Mouse (Mus musculus) heart, embryonic 16.5 days (tissue): ENCODE data around the gene H2-Aa. TPM values are rescaled to one million over a fixed set of nuclear protein-coding genes. Genes with fewer than 3 reads are reported as not detected.

Experiments used
- ATAC-seq: fragments of 200-750 bp; cut with Nextera tagmentation; replicated peaks from 2 replicates; pipeline ENCODE4 v1.8.0; 2017; ENCODE audit warnings: moderate number of reproducible peaks; ENCODE audit not compliant: insufficient read depth, low FRiP score; ENCODE audit errors: extremely low read depth
- H3K27ac ChIP-seq: fragments of 300-500 bp; sonication (generic); 2 replicates; pipeline ENCODE4 v1.5.1; 2014; ENCODE audit warnings: mild to moderate bottlenecking, low read length, control low read depth, moderate library complexity
- H3K27me3 ChIP-seq: fragments of 300-500 bp; sonication (generic); 2 replicates; pipeline ENCODE4 v1.6.1; 2014; ENCODE audit warnings: low read length, mixed read lengths; ENCODE audit not compliant: control insufficient read depth, insufficient read depth
- H3K36me3 ChIP-seq: fragments of 300-500 bp; sonication (generic); 2 replicates; pipeline ENCODE4 v1.6.1; 2014; ENCODE audit not compliant: control insufficient read depth, insufficient read depth
- H3K4me1 ChIP-seq: fragments of 300-500 bp; sonication (generic); 2 replicates; pipeline ENCODE4 v1.6.1; 2014; ENCODE audit warnings: low read length, mixed read lengths; ENCODE audit not compliant: control insufficient read depth, insufficient read depth
- H3K4me2 ChIP-seq: fragments of 300-500 bp; sonication (generic); 2 replicates; pipeline ENCODE4 v1.6.1; 2014; ENCODE audit warnings: low read depth, mild to moderate bottlenecking, control low read depth, low read length
- H3K4me3 ChIP-seq: fragments of 300-500 bp; sonication (generic); 2 replicates; pipeline ENCODE4 v1.5.1; 2014; ENCODE audit warnings: mild to moderate bottlenecking, control low read depth, low read length
- H3K9ac ChIP-seq: fragments of 300-500 bp; sonication (generic); 2 replicates; pipeline ENCODE4 v1.6.1; 2014; ENCODE audit warnings: low read length, control low read depth
- H3K9me3 ChIP-seq: fragments of 300-500 bp; sonication (generic); replicated peaks from 2 replicates; pipeline ENCODE4 v1.6.1; 2016; ENCODE audit warnings: low read length; ENCODE audit not compliant: control insufficient read depth
- WGBS: fragments of 180-500 bp; shearing (Covaris S2); extraction: QIAGEN DNeasy Blood & Tissue Kit; methylation state at CpG from one replicate; pipeline ENCODE4 v1.1.7; 2014; 5-methylcytosine and 5-hydroxymethylcytosine counted together
- polyA plus RNA-seq: library from polyadenylated mRNA; unstranded; fragments of >200 nt; fragmentation: Nextera tagmentation; extraction: Ambion mirVana; gene quantifications from 2 replicates; pipeline ENCODE4 v1.2.1, GENCODE M21; 2015

H2-Aa gene
- polyA plus RNA-seq, 1 experiment from 2014 or later: 72.7 TPM

GRCm38 (mm10) chr17:34280499-34281038, 7.1 kb downstream of the H2-Aa start:
- 63% methylated on average over 1 of the region's 1 CpGs for WGBS

DNA sequence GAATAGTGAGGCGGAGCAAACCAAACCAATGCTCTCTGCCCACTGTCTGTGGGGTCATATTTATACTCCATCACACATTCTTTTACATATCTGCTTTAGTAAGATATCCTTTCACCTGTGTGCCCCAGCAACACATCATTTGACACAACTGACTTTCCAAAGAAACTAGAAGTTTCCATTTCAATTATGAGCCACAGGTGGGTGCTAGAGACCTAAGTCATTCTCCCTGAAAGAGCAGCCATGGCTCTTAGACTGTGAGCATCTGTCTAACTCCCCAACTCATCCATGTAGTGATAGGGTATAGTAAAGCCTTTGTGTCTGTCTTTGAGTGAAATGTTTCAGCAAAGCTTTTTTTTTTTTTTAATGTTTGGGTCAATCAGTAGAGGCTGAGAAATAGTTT, 15.5 kb downstream of the H2-Aa start:
- Histone ChIP-seq H3K4me1 (no peaks in the 10 kb centered on the region), H3K4me3 (no peak overlapping the region), H3K27me3 (no peaks in the 10 kb centered on the region), H3K36me3 (no peaks in the 10 kb centered on the region), H3K27ac (no peak overlapping the region), H3K9me3 (peaks cover 2% of the 10 kb centered on the region; the same call in 1 of the 2 replicates), H3K4me2 (no peak overlapping the region), H3K9ac (no peak overlapping the region)
- no peak for ATAC-seq
- 82% methylated on average over 1 of the region's 1 CpGs for WGBS

More at GRCm38 (mm10) chr17:34280499-34281038, 7.1 kb downstream of the H2-Aa start:
- H3K4me2 ChIP-seq: no peak overlapping the region
- H3K9me3 ChIP-seq: peaks cover 2% of the 10 kb centered on the region; the same call in 1 of the 2 replicates
- H3K36me3 ChIP-seq: no peaks in the 10 kb centered on the region
- no peak overlapping the region for H3K9ac ChIP-seq
- no peak for ATAC-seq
- H3K4me3 ChIP-seq: no peak overlapping the region
- no peaks in the 10 kb centered on the region for H3K27me3 ChIP-seq
- H3K27ac ChIP-seq: no peak overlapping the region
- H3K4me1 ChIP-seq: no peaks in the 10 kb centered on the region

DNA sequence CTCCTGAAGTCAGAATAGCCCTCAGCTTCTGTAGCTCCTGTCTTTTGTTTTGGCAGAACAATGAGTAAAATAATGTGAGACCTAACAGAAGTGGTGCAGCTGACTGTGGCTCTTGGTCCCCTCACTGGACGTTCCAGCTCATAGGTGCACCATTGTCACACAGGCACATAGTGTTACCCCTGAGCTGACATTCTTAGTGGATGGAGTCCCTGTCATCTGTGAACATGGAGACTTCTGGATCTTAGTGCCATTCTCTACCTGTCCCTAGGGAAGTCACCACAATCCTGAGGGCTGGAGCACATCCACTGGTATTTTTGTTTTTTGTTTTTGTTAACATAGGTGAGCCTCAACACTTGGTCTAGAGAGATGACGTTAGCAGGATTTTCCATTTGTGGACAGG, 16.7 kb downstream of the H2-Aa start:
- Histone ChIP-seq H3K27me3 (no peaks in the 10 kb centered on the region), H3K4me3 (no peak overlapping the region), H3K9me3 (no peaks in the 10 kb centered on the region), H3K36me3 (no peaks in the 10 kb centered on the region), H3K4me2 (no peak overlapping the region), H3K9ac (no peak overlapping the region), H3K4me1 (no peaks in the 10 kb centered on the region), H3K27ac (no peak overlapping the region)
- ATAC-seq: no peak
- 68% methylated on average over 2 of the region's 2 CpGs for WGBS

DNA sequence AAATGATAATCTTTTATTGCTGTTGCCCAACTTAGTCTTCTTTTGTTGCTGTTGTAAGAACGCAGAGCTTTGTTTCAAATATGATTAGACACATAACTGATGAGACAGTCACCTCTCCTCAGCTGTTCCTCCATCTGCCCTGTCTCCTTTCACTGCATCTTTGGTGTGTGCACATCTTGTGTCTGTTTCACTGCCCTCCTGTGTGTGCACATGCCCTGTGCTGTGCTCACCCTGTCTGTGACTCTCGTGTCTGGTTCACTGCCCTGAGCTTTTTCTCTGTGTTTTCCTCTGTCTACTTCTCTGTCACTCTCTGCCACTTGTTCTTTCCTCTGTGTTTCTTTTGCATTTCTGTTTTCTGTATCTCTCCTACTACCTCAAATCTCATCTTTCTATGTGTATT, 17.4 kb downstream of the H2-Aa start:
- Histone ChIP-seq H3K27me3 (peaks cover 2% of the 10 kb centered on the region; the same call in 1 of the 2 replicates), H3K27ac (no peak overlapping the region), H3K9me3 (no peaks in the 10 kb centered on the region), H3K36me3 (no peaks in the 10 kb centered on the region), H3K4me2 (no peak overlapping the region), H3K9ac (no peak overlapping the region), H3K4me3 (no peak overlapping the region), H3K4me1 (no peaks in the 10 kb centered on the region)
- ATAC-seq: no peak
- 75% methylated on average over 2 of the region's 2 CpGs for WGBS

DNA sequence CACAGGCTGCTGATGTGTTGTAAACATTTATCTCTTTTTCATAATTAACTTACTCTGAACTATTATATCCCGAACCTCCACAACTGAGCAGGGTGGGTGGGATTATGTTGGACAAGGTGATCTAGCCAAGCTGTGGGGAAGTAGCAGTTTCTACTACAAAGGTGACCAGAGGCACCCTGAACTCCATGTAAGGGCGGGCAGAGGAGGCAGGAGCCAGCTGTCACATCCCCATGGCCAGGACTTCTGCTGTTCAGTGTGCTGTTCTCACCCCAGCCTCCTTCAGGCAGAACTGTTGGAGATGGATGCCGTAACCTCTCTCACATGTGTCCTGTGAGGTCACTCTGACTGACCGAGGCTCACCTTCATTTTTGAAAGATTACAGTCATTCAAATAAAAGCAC, 17.8 kb downstream of the H2-Aa start:
- Histone ChIP-seq H3K27ac (no peak overlapping the region), H3K27me3 (peaks cover 6% of the 10 kb centered on the region), H3K9ac (no peak overlapping the region), H3K4me3 (no peak overlapping the region), H3K9me3 (no peaks in the 10 kb centered on the region), H3K4me2 (no peak overlapping the region), H3K36me3 (no peaks in the 10 kb centered on the region), H3K4me1 (0 out of 2 replicates have a peak, but pooled peaks cover 2% of the 10 kb centered on the region)
- WGBS: 71% methylated on average over 4 of the region's 4 CpGs
- ATAC-seq: no peak

DNA sequence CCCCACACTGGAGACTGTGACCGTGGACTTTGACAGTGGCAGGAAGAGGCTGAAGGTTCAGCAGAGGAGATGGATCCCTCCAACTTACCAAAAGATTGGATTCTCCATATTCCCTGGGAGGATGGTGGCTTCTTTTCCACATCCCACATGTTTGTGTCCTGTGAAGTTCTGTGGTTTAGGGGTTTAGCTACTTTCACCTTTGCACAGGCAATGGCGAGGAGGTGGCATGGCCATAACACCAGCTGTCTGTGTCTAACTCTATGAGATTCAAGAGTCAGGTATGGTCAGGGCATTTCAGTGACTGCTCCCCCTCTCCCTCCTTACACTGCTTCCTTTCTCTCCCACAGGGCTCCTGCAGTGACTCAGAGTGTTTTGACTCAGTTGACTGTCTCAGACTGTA, 18.9 kb downstream of the H2-Aa start:
- Histone ChIP-seq H3K4me1 (peaks cover 8% of the 10 kb centered on the region; the same call in 1 of the 2 replicates), H3K9me3 (no peaks in the 10 kb centered on the region), H3K4me3 (no peak overlapping the region), H3K36me3 (no peaks in the 10 kb centered on the region), H3K27me3 (peaks cover 9% of the 10 kb centered on the region), H3K27ac (no peak overlapping the region), H3K4me2 (no peak overlapping the region), H3K9ac (no peak overlapping the region)
- 86% methylated on average over 2 of the region's 2 CpGs for WGBS
- no peak for ATAC-seq

GRCm38 (mm10) chr17:34268262-34268661, 19.4 kb downstream of the H2-Aa start:
- Histone ChIP-seq H3K9ac (no peak overlapping the region), H3K4me2 (no peak overlapping the region), H3K4me3 (no peak overlapping the region), H3K36me3 (no peaks in the 10 kb centered on the region), H3K27me3 (peaks cover 13% of the 10 kb centered on the region), H3K9me3 (no peaks in the 10 kb centered on the region), H3K27ac (no peak overlapping the region), H3K4me1 (peaks cover 10% of the 10 kb centered on the region; the same call in 1 of the 2 replicates)
- 64% methylated on average over 2 of the region's 2 CpGs for WGBS
- no peak for ATAC-seq

DNA sequence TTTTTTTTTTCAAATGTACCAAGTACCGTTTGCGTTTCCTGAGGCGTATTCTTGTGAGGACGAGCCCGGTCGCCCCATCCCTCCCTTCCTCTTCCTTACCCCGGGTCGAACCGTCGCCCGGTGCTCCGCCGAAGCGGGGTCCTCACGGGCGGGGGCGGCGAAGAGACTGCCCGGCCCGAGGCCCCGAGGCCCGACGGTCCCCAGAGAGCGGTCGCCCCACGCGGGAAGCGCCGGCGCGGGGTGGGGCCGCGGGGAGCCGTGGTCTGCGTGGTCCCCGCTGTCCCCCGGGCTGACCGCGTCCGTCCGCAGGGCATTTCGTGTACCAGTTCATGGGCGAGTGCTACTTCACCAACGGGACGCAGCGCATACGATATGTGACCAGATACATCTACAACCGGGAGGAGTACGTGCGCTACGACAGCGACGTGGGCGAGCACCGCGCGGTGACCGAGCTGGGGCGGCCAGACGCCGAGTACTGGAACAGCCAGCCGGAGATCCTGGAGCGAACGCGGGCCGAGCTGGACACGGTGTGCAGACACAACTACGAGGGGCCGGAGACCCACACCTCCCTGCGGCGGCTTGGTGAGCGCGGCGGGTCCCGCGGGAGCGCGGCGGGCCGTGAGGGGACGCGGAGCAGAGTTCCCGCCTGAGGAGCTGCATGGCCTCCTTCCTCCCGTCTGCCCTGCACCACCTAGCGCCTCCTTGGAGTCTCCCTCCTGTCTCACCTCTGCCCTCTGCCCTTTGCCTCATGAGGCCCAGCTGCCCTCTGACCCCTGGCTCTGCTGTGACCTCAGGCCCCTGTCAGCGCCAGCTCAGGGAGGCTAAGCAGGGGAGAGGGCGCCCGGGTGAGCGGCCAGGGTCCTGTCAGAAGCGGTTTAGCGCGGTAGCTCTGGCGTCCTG, 22.9 kb downstream of the H2-Aa start:
- Histone ChIP-seq H3K36me3 (no peaks in the 10 kb centered on the region), H3K4me3 (peak overlapping the region; percentile 65), H3K9ac (peak overlapping the region; percentile 76), H3K27me3 (peaks cover 13% of the 10 kb centered on the region), H3K4me2 (peak overlapping the region; percentile 99), H3K4me1 (peaks cover 10% of the 10 kb centered on the region; the same call in 1 of the 2 replicates), H3K27ac (no peak overlapping the region), H3K9me3 (no peaks in the 10 kb centered on the region)
- ATAC-seq: no peak
- WGBS: under 1% methylated on average over 93 of the region's 93 CpGs

DNA sequence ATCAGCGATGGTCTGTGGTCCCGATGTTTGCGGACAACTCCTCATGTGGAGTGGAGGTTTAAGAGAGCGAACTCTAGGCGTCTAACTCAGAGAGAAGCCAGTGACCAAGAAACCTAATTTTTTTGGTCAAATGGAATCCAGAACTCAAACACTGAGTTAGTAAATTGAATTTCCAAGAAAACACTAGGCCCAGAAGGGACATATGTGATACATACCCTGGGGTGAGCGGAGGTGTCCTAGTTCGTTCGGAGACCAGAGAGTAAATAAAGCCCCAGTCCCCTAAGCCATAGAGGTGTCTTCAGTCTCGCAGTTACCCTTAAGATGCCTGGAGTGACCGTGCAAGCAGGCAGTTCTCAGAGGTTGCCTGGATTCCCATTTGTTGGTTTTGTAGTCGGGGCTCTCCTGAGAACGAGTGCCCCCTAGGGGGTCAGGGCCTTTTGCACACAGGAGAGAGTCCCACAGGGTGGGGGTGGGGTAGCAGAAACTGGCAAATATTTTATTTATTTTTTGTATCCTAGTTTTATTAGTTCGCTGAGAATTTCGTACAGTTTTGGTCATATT, 23.7 kb downstream of the H2-Aa start:
- peak overlapping the region; percentile 99 for H3K4me2 ChIP-seq
- H3K4me3 ChIP-seq: peak overlapping the region; percentile 65
- 6% methylated on average over 14 of the region's 14 CpGs for WGBS
- H3K27me3 ChIP-seq: peaks cover 13% of the 10 kb centered on the region
- peaks cover 10% of the 10 kb centered on the region; the same call in 1 of the 2 replicates for H3K4me1 ChIP-seq
- ATAC-seq: no peak
- no peaks in the 10 kb centered on the region for H3K36me3 ChIP-seq
- H3K9ac ChIP-seq: peak overlapping the region; percentile 61; the same call in 1 of the 2 replicates
- H3K27ac ChIP-seq: no peak overlapping the region
- no peaks in the 10 kb centered on the region for H3K9me3 ChIP-seq
